Mouse (Mus musculus): ENCODE data around the gene Bpifa5. TPM values are rescaled to one million over a fixed set of nuclear protein-coding genes. Genes with fewer than 3 reads are reported as not detected.

Gene Bpifa5
- polyA plus RNA-seq, 1 experiment, result not detected

- no peaks in the 10 kb centered on the region for H3K79me2 ChIP-seq (ENCODE audit: control insufficient read depth, insufficient read depth)
- H3ac ChIP-seq (ENCODE audit: control insufficient read depth, insufficient read length), result no peak overlapping the region
- TF ChIP-seq SRF (IDR thresholded peaks at IDR 0.05; ENCODE audit: control insufficient read depth, insufficient read length, low read depth) (no peak), REST (IDR thresholded peaks at IDR 0.05; ENCODE audit: insufficient read depth, insufficient read length) (no peak), USF1 (IDR thresholded peaks at IDR 0.05; ENCODE audit: low read depth) (peak; percentile 10)
- H3K27me3 ChIP-seq (ENCODE audit: control insufficient read depth, insufficient read depth, insufficient read length), result no peaks in the 10 kb centered on the region
- H3K4me3 ChIP-seq, result no peak overlapping the region
- H3K36me3 ChIP-seq (ENCODE audit: control insufficient read depth, insufficient read depth), result no peaks in the 10 kb centered on the region
- H3K4me2 ChIP-seq (ENCODE audit: low read depth), result no peak overlapping the region
Observed at GRCm38 (mm10) chr2:154206908-154207307, 44.5 kb downstream of the Bpifa5 start.

- H3K36me3 ChIP-seq (ENCODE audit: control insufficient read depth, insufficient read depth), result no peaks in the 10 kb centered on the region
- no peak overlapping the region for H3ac ChIP-seq (ENCODE audit: control insufficient read depth, insufficient read length)
- TF ChIP-seq POLR2A (IDR thresholded peaks at IDR 0.05; ENCODE audit: insufficient read length, low read depth), result no peak
- H3K4me3 ChIP-seq, result no peak overlapping the region
- H3K4me2 ChIP-seq (ENCODE audit: low read depth), result no peak overlapping the region
- H3K79me2 ChIP-seq (ENCODE audit: control insufficient read depth, insufficient read depth), result no peaks in the 10 kb centered on the region
- peaks cover 7% of the 10 kb centered on the region for H3K27me3 ChIP-seq (ENCODE audit: control insufficient read depth, insufficient read depth, insufficient read length)
Observed at GRCm38 (mm10) chr2:154209112-154209511, 46.7 kb downstream of the Bpifa5 start.

GRCm38 (mm10) chr2:154211121-154211520, 48.7 kb downstream of the Bpifa5 start:
- Histone ChIP-seq H3K36me3 (ENCODE audit: control insufficient read depth, insufficient read depth) (no peaks in the 10 kb centered on the region), H3K4me3 (no peak overlapping the region), H3K4me2 (ENCODE audit: low read depth) (no peak overlapping the region), H3K27me3 (ENCODE audit: control insufficient read depth, insufficient read depth, insufficient read length) (peaks cover 7% of the 10 kb centered on the region), H3K79me2 (ENCODE audit: control insufficient read depth, insufficient read depth) (no peaks in the 10 kb centered on the region), H3ac (ENCODE audit: control insufficient read depth, insufficient read length) (no peak overlapping the region)
- TF ChIP-seq TCF3 (IDR thresholded peaks at IDR 0.05; ENCODE audit: insufficient read length, low read depth), result no peak
- TF ChIP-seq POLR2A (IDR thresholded peaks at IDR 0.05; ENCODE audit: insufficient read length, low read depth), result no peak
- TF ChIP-seq MYOG (IDR thresholded peaks at IDR 0.05; ENCODE audit: control insufficient read depth in 1 of 3, insufficient read depth in 1 of 3, insufficient read length in 2 of 3, low read depth in 2 of 3), result no peak
- no peak for TF ChIP-seq TCF12 (IDR thresholded peaks at IDR 0.05; ENCODE audit: insufficient read depth, poor library complexity, severe bottlenecking)
- no peak for TF ChIP-seq CEBPB (IDR thresholded peaks at IDR 0.05; ENCODE audit: insufficient read depth, poor library complexity, severe bottlenecking)
- no peak for TF ChIP-seq USF1 (IDR thresholded peaks at IDR 0.05; ENCODE audit: low read depth)
- TF ChIP-seq SRF (IDR thresholded peaks at IDR 0.05; ENCODE audit: control insufficient read depth, insufficient read length, low read depth), result no peak
- TF ChIP-seq POLR2AphosphoS2 (IDR thresholded peaks at IDR 0.05; ENCODE audit: insufficient read length, low read depth), result no peak
- TF ChIP-seq MYOD1 (IDR thresholded peaks at IDR 0.05; ENCODE audit: control insufficient read depth in 1 of 3, insufficient read length in 2 of 3, low read depth in 2 of 3), result no peak
- TF ChIP-seq E2F4 (IDR thresholded peaks at IDR 0.05; ENCODE audit: insufficient read depth), result no peak
- TF ChIP-seq REST (IDR thresholded peaks at IDR 0.05; ENCODE audit: insufficient read depth, insufficient read length), result no peak
- no peak for TF ChIP-seq MAX (IDR thresholded peaks at IDR 0.05; ENCODE audit: low read depth)

- H3K79me2 ChIP-seq (ENCODE audit: control insufficient read depth, insufficient read depth), result no peaks in the 10 kb centered on the region
- H3K4me3 ChIP-seq, result no peak overlapping the region
- peaks cover 7% of the 10 kb centered on the region for H3K27me3 ChIP-seq (ENCODE audit: control insufficient read depth, insufficient read depth, insufficient read length)
- no peak overlapping the region for H3K4me2 ChIP-seq (ENCODE audit: low read depth)
- no peak overlapping the region for H3ac ChIP-seq (ENCODE audit: control insufficient read depth, insufficient read length)
- no peaks in the 10 kb centered on the region for H3K36me3 ChIP-seq (ENCODE audit: control insufficient read depth, insufficient read depth)
- TF ChIP-seq MAX (IDR thresholded peaks at IDR 0.05; ENCODE audit: low read depth) (no peak), TCF12 (IDR thresholded peaks at IDR 0.05; ENCODE audit: insufficient read depth, poor library complexity, severe bottlenecking) (no peak), CEBPB (IDR thresholded peaks at IDR 0.05; ENCODE audit: insufficient read depth, poor library complexity, severe bottlenecking) (no peak), SRF (IDR thresholded peaks at IDR 0.05; ENCODE audit: control insufficient read depth, insufficient read length, low read depth) (no peak), E2F4 (IDR thresholded peaks at IDR 0.05; ENCODE audit: insufficient read depth) (no peak), REST (IDR thresholded peaks at IDR 0.05; ENCODE audit: insufficient read depth, insufficient read length) (no peak), POLR2AphosphoS2 (IDR thresholded peaks at IDR 0.05; ENCODE audit: insufficient read length, low read depth) (no peak), MYOD1 (IDR thresholded peaks at IDR 0.05; ENCODE audit: control insufficient read depth in 1 of 3, insufficient read length in 2 of 3, low read depth in 2 of 3) (no peak), USF1 (IDR thresholded peaks at IDR 0.05; ENCODE audit: low read depth) (no peak), MYOG (IDR thresholded peaks at IDR 0.05; ENCODE audit: control insufficient read depth in 1 of 3, insufficient read depth in 1 of 3, insufficient read length in 2 of 3, low read depth in 2 of 3) (no peak), TCF3 (IDR thresholded peaks at IDR 0.05; ENCODE audit: insufficient read length, low read depth) (no peak), POLR2A (IDR thresholded peaks at IDR 0.05; ENCODE audit: insufficient read length, low read depth) (no peak)
Observed at GRCm38 (mm10) chr2:154211881-154212280, 49.5 kb downstream of the Bpifa5 start.

GRCm38 (mm10) chr2:154215191-154215590, 52.8 kb downstream of the Bpifa5 start:
- no peak overlapping the region for H3K4me2 ChIP-seq (ENCODE audit: low read depth)
- H3K36me3 ChIP-seq (ENCODE audit: control insufficient read depth, insufficient read depth), result no peaks in the 10 kb centered on the region
- H3ac ChIP-seq (ENCODE audit: control insufficient read depth, insufficient read length), result no peak overlapping the region
- no peaks in the 10 kb centered on the region for H3K79me2 ChIP-seq (ENCODE audit: control insufficient read depth, insufficient read depth)
- peaks cover 7% of the 10 kb centered on the region for H3K27me3 ChIP-seq (ENCODE audit: control insufficient read depth, insufficient read depth, insufficient read length)
- no peak overlapping the region for H3K4me3 ChIP-seq
- TF ChIP-seq POLR2A (IDR thresholded peaks at IDR 0.05; ENCODE audit: insufficient read length, low read depth), result no peak
- no peak for TF ChIP-seq SRF (IDR thresholded peaks at IDR 0.05; ENCODE audit: control insufficient read depth, insufficient read length, low read depth)
- no peak for TF ChIP-seq REST (IDR thresholded peaks at IDR 0.05; ENCODE audit: insufficient read depth, insufficient read length)
- no peak for TF ChIP-seq MYOG (IDR thresholded peaks at IDR 0.05; ENCODE audit: control insufficient read depth in 1 of 3, insufficient read depth in 1 of 3, insufficient read length in 2 of 3, low read depth in 2 of 3)
- no peak for TF ChIP-seq TCF12 (IDR thresholded peaks at IDR 0.05; ENCODE audit: insufficient read depth, poor library complexity, severe bottlenecking)
- TF ChIP-seq POLR2AphosphoS2 (IDR thresholded peaks at IDR 0.05; ENCODE audit: insufficient read length, low read depth), result no peak
- TF ChIP-seq TCF3 (IDR thresholded peaks at IDR 0.05; ENCODE audit: insufficient read length, low read depth), result no peak
- TF ChIP-seq CEBPB (IDR thresholded peaks at IDR 0.05; ENCODE audit: insufficient read depth, poor library complexity, severe bottlenecking), result no peak
- TF ChIP-seq MYOD1 (IDR thresholded peaks at IDR 0.05; ENCODE audit: control insufficient read depth in 1 of 3, insufficient read length in 2 of 3, low read depth in 2 of 3), result no peak
- TF ChIP-seq USF1 (IDR thresholded peaks at IDR 0.05; ENCODE audit: low read depth), result no peak

Other genes starting within 250 kb of the Bpifa5 start
- gene Bpifb3, start 244.4 kb upstream of the Bpifa5 start, polyA plus RNA-seq (2012; fragmentation: generic; extraction: Trizol), result not detected
- gene Bpifb4, start 224.4 kb upstream of the Bpifa5 start, polyA plus RNA-seq (2012; fragmentation: generic; extraction: Trizol), result not detected
- not detected for gene Bpifa6, start 187.7 kb upstream of the Bpifa5 start, polyA plus RNA-seq (2012; fragmentation: generic; extraction: Trizol)
- gene Bpifa2, start 154.3 kb upstream of the Bpifa5 start, polyA plus RNA-seq (2012; fragmentation: generic; extraction: Trizol), result not detected
- not detected for gene Bpifa3, start 32.3 kb upstream of the Bpifa5 start, polyA plus RNA-seq (2012; fragmentation: generic; extraction: Trizol)
- gene Bpifa1, start 19.7 kb upstream of the Bpifa5 start, polyA plus RNA-seq (2012; fragmentation: generic; extraction: Trizol), result not detected
- not detected for gene Bpifb1, start 28.2 kb downstream of the Bpifa5 start, polyA plus RNA-seq (2012; fragmentation: generic; extraction: Trizol)
- not detected for gene Bpifb5, start 61.1 kb downstream of the Bpifa5 start, polyA plus RNA-seq (2012; fragmentation: generic; extraction: Trizol)
- not detected for gene Bpifb9a, start 95.2 kb downstream of the Bpifa5 start, polyA plus RNA-seq (2012; fragmentation: generic; extraction: Trizol)
- not detected for gene Bpifb9b, start 144.6 kb downstream of the Bpifa5 start, polyA plus RNA-seq (2012; fragmentation: generic; extraction: Trizol)
- gene Cdk5rap1, start 210.4 kb downstream of the Bpifa5 start, polyA plus RNA-seq (2012; fragmentation: generic; extraction: Trizol), result 14.7 TPM
- 61.7 TPM for gene Snta1, start 245.5 kb downstream of the Bpifa5 start, polyA plus RNA-seq (2012; fragmentation: generic; extraction: Trizol)